Mouse (Mus musculus) intestine, embryonic 14.5 days (tissue): Measurements from ENCODE around the gene Gmip. TPM values are rescaled to one million over a fixed set of nuclear protein-coding genes. Genes with fewer than 3 reads are reported as not detected.

Source experiments
- ATAC-seq: fragments of 200-750 bp; cut with Nextera tagmentation; replicated peaks from 2 replicates; pipeline ENCODE4 v1.8.0; 2017; ENCODE audit warnings: low read depth, moderate number of reproducible peaks, moderate TSS enrichment, moderate library complexity; ENCODE audit not compliant: low FRiP score, low TSS enrichment
- DNase-seq: peaks from one replicate; pipeline ENCODE4 v3.0.0-alpha.2; 2018; ENCODE audit warnings: low spot score
- H3K27ac ChIP-seq: fragments of 300-500 bp; sonication (generic); 2 replicates; pipeline ENCODE4 v1.5.1; 2014; ENCODE audit warnings: low read depth, mild to moderate bottlenecking, control low read depth
- H3K27me3 ChIP-seq: fragments of 300-500 bp; sonication (generic); replicated peaks from 2 replicates; pipeline ENCODE4 v1.6.1; 2014; ENCODE audit warnings: low read length, control low read depth; ENCODE audit not compliant: control insufficient read depth, insufficient read depth
- H3K36me3 ChIP-seq: fragments of 300-500 bp; sonication (generic); 2 replicates; pipeline ENCODE4 v1.6.1; 2014; ENCODE audit warnings: low read length, control low read depth; ENCODE audit not compliant: control insufficient read depth, insufficient read depth
- H3K4me1 ChIP-seq: fragments of 300-500 bp; sonication (generic); replicated peaks from 2 replicates; pipeline ENCODE4 v1.6.1; 2014; ENCODE audit warnings: low read length, control low read depth, mixed read lengths; ENCODE audit not compliant: control insufficient read depth, insufficient read depth
- H3K4me2 ChIP-seq: fragments of 300-500 bp; sonication (generic); 2 replicates; pipeline ENCODE4 v1.6.1; 2014; ENCODE audit warnings: low read length
- H3K4me3 ChIP-seq: fragments of 300-500 bp; sonication (generic); 2 replicates; pipeline ENCODE4 v1.5.1; 2014; ENCODE audit warnings: low read depth, low read length, control low read depth, mixed read lengths
- H3K9ac ChIP-seq: fragments of 300-500 bp; sonication (generic); 2 replicates; pipeline ENCODE4 v1.6.1; 2014; ENCODE audit warnings: mild to moderate bottlenecking, low read length
- H3K9me3 ChIP-seq: fragments of 300-500 bp; sonication (generic); 2 replicates; pipeline ENCODE4 v1.6.1; 2016; ENCODE audit warnings: low read length, control low read depth; ENCODE audit not compliant: control insufficient read depth
- WGBS: fragments of 180-500 bp; shearing (Covaris S2); extraction: QIAGEN DNeasy Blood & Tissue Kit; methylation state at CpG from one replicate; pipeline ENCODE4 v1.1.7; 2014; 5-methylcytosine and 5-hydroxymethylcytosine counted together
- polyA plus RNA-seq: library from polyadenylated mRNA; unstranded; fragments of >200 nt; fragmentation: Nextera tagmentation; extraction: Ambion mirVana; gene quantifications from 2 replicates; pipeline ENCODE4 v1.2.1, GENCODE M21; 2014

The Gmip gene
- polyA plus RNA-seq, 1 experiment from 2014 or later: 10.4 TPM

GRCm38 (mm10) chr8:69807236-69807635, 1.2 kb upstream of the Gmip start:
- no peaks in the 10 kb centered on the region for H3K9me3 ChIP-seq
- no peak overlapping the region for H3K4me2 ChIP-seq
- ATAC-seq: no peak
- H3K27me3 ChIP-seq: no peaks in the 10 kb centered on the region
- peaks cover 6% of the 10 kb centered on the region; the same call in 1 of the 2 replicates for H3K4me1 ChIP-seq
- H3K9ac ChIP-seq: no peak overlapping the region
- H3K4me3 ChIP-seq: no peak overlapping the region
- 95% methylated on average over 5 of the region's 5 CpGs for WGBS
- H3K36me3 ChIP-seq: peaks cover 56% of the 10 kb centered on the region
- no peak overlapping the region for H3K27ac ChIP-seq
- DNase-seq: no peak

GRCm38 (mm10) chr8:69808864-69809403, 455 bp downstream of the Gmip start:
- H3K4me2 ChIP-seq: peak overlapping the region; percentile 93
- H3K4me3 ChIP-seq: peak overlapping the region; percentile 56
- no peaks in the 10 kb centered on the region for H3K27me3 ChIP-seq
- H3K36me3 ChIP-seq: peaks cover 46% of the 10 kb centered on the region
- DNase-seq (peak; percentile 65), ATAC-seq (peak; percentile 44; the same call in 1 of the 2 replicates)
- H3K9ac ChIP-seq: peak overlapping the region; percentile 64
- peaks cover 6% of the 10 kb centered on the region; the same call in 1 of the 2 replicates for H3K4me1 ChIP-seq
- 2% methylated on average over 23 of the region's 23 CpGs for WGBS
- no peak overlapping the region for H3K27ac ChIP-seq
- no peaks in the 10 kb centered on the region for H3K9me3 ChIP-seq

GRCm38 (mm10) chr8:69809820-69810219, 1.3 kb downstream of the Gmip start:
- Histone ChIP-seq H3K4me1 (peaks cover 6% of the 10 kb centered on the region; the same call in 1 of the 2 replicates), H3K4me3 (no peak overlapping the region), H3K9ac (no peak overlapping the region), H3K9me3 (no peaks in the 10 kb centered on the region), H3K36me3 (peaks cover 40% of the 10 kb centered on the region), H3K27me3 (no peaks in the 10 kb centered on the region), H3K4me2 (no peak overlapping the region), H3K27ac (no peak overlapping the region)
- DNase-seq: no peak
- WGBS: 46% methylated on average over 3 of the region's 3 CpGs
- ATAC-seq: no peak

GRCm38 (mm10) chr8:69814881-69815280, 6.4 kb downstream of the Gmip start:
- no peak for DNase-seq
- no peak overlapping the region for H3K27ac ChIP-seq
- H3K36me3 ChIP-seq: peaks cover 27% of the 10 kb centered on the region
- H3K4me1 ChIP-seq: no peaks in the 10 kb centered on the region
- H3K4me2 ChIP-seq: no peak overlapping the region
- WGBS: 85% methylated on average over 2 of the region's 2 CpGs
- no peaks in the 10 kb centered on the region for H3K9me3 ChIP-seq
- ATAC-seq: no peak
- H3K27me3 ChIP-seq: no peaks in the 10 kb centered on the region
- no peak overlapping the region for H3K4me3 ChIP-seq
- H3K9ac ChIP-seq: no peak overlapping the region

- Histone ChIP-seq H3K27me3 (no peaks in the 10 kb centered on the region), H3K9me3 (no peaks in the 10 kb centered on the region), H3K4me2 (no peak overlapping the region), H3K4me3 (no peak overlapping the region), H3K4me1 (no peaks in the 10 kb centered on the region), H3K36me3 (peaks cover 27% of the 10 kb centered on the region), H3K27ac (no peak overlapping the region), H3K9ac (no peak overlapping the region)
- ATAC-seq: no peak
- no peak for DNase-seq
- 85% methylated on average over 4 of the region's 4 CpGs for WGBS
These were observed 6.9 kb downstream of the Gmip start for GRCm38 (mm10) chr8:69815396-69815795.

- no peak for DNase-seq
- ATAC-seq: no peak
- Histone ChIP-seq H3K4me2 (no peak overlapping the region), H3K9me3 (no peaks in the 10 kb centered on the region), H3K9ac (no peak overlapping the region), H3K27me3 (no peaks in the 10 kb centered on the region), H3K36me3 (peaks cover 17% of the 10 kb centered on the region; the same call in 1 of the 2 replicates), H3K4me1 (peaks cover 19% of the 10 kb centered on the region; the same call in 1 of the 2 replicates), H3K27ac (no peak overlapping the region), H3K4me3 (no peak overlapping the region)
- 78% methylated on average over 9 of the region's 9 CpGs for WGBS
These were observed 12.0 kb downstream of the Gmip start for GRCm38 (mm10) chr8:69820466-69820865.

GRCm38 (mm10) chr8:69821971-69822385, 13.5 kb downstream of the Gmip start:
- DNase-seq: peak; percentile 78
- ATAC-seq: peak; percentile 73
- Histone ChIP-seq H3K27me3 (no peaks in the 10 kb centered on the region), H3K4me2 (peak overlapping the region; percentile 73), H3K9me3 (no peaks in the 10 kb centered on the region), H3K4me3 (peak overlapping the region; percentile 59), H3K27ac (peak overlapping the region; percentile 5; the same call in 1 of the 2 replicates), H3K9ac (peak overlapping the region; percentile 66), H3K36me3 (peaks cover 26% of the 10 kb centered on the region), H3K4me1 (peaks cover 19% of the 10 kb centered on the region; the same call in 1 of the 2 replicates)
- WGBS: under 1% methylated on average over 11 of the region's 22 CpGs

- peak within 1 kb of the TSS; percentile 20; the same call in 1 of the 2 replicates for H3K27ac ChIP-seq
- peak; percentile 83 for ATAC-seq
- WGBS: 3% methylated on average over 30 of the region's 35 CpGs
These were observed 14.1 kb downstream of the Gmip start, which contains the start of gene Lpar2 for GRCm38 (mm10) chr8:69822386-69823191. TSS of gene Lpar2 (plus strand) at chr8:69822429.

More at GRCm38 (mm10) chr8:69822386-69823191, 14.1 kb downstream of the Gmip start, which contains the start of gene Lpar2:
- H3K9ac ChIP-seq: peak within 1 kb of the TSS; percentile 66
- peak within 1 kb of the TSS; percentile 59 for H3K4me3 ChIP-seq
- DNase-seq: peak; percentile 89
- peak within 1 kb of the TSS; percentile 73 for H3K4me2 ChIP-seq
- H3K27me3 ChIP-seq: no peaks in the 10 kb centered on the region
- H3K4me1 ChIP-seq: peaks cover 19% of the 10 kb centered on the region; the same call in 1 of the 2 replicates
- H3K9me3 ChIP-seq: no peaks in the 10 kb centered on the region
- H3K36me3 ChIP-seq: peaks cover 29% of the 10 kb centered on the region
